In the genomic region with DNA sequence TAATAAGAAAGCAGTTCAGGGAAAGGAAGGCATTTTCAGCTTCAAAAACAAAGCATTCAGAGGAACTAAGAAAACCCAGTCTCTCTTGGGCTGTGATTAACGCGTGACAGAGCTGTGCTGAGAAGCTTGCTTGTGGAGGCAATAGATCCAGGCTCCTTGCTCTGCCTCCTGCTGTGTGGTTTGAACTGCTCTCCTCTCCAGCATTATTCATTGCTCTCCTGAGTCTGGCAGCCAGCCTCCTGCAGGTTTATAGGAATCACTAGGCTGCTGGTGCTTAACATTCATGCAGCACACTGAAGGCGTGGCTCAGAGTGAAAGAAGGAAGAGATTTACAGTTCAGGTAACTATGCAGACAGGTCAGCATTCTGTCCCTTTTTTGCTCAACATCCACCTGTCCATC, we compare ENCODE assay signal across 13 mouse cellular contexts.
DNase-seq lines count a peak whose midpoint lies in the region; ATAC-seq and TF ChIP-seq lines count a peak whose summit lies in the region.
"Had no signal": no experiment of that assay in that cellular context is flagged by ENCODE, and none has a peak within 500 bp of the region (broad histone marks: within the 10 kb centered on the region; RNA-seq: fewer than 3 reads in every experiment).

No protein-coding gene starts in this region.

- H3K4me2 ChIP-seq in hindbrain, embryonic 14.5 days (replicated peaks): no peak overlapping the region
- no peak overlapping the region for H3K4me2 ChIP-seq in midbrain, embryonic 16.5 days (ENCODE audit: low read length)

- TF ChIP-seq CTCF in brain, embryonic 14.5 days (IDR thresholded peaks at IDR 0.05; ENCODE audit: borderline replicate concordance, extremely low read depth, insufficient read depth, insufficient read length): no peak

- ATAC-seq in hindbrain, embryonic 14.5 days (ENCODE audit: low FRiP score): peak; percentile 48; the same call in 1 of the 2 replicates
- ATAC-seq in midbrain, embryonic 16.5 days: peak; percentile 64; the same call in 1 of the 2 replicates

- H3K36me3 ChIP-seq in hindbrain, embryonic 14.5 days (replicated peaks; ENCODE audit: control insufficient read depth, insufficient read depth): no peaks in the 10 kb centered on the region
- H3K36me3 ChIP-seq in midbrain, embryonic 16.5 days (ENCODE audit: control insufficient read depth, insufficient read depth, low read length): no peaks in the 10 kb centered on the region

- 24% methylated on average over 3 of the region's 3 CpGs for WGBS in hindbrain, embryonic 14.5 days
- WGBS in midbrain, embryonic 16.5 days: 22% methylated on average over 3 of the region's 3 CpGs

- no peaks in the 10 kb centered on the region for H3K9me3 ChIP-seq in hindbrain, embryonic 14.5 days (ENCODE audit: control insufficient read depth, low read length)
- H3K9me3 ChIP-seq in midbrain, embryonic 16.5 days (replicated peaks; ENCODE audit: control insufficient read depth, low read length, poor library complexity, severe bottlenecking): no peaks in the 10 kb centered on the region

- 0 out of 2 replicates have a peak overlapping the region, but pooled peaks have one; percentile 20 for H3K27ac ChIP-seq in hindbrain, embryonic 14.5 days
- H3K27ac ChIP-seq in midbrain, embryonic 16.5 days (ENCODE audit: low read length): no peak overlapping the region; the same call in 1 of the 2 replicates
- H3K27ac ChIP-seq: macrophage had no signal

- H3K27me3 ChIP-seq in hindbrain, embryonic 14.5 days (ENCODE audit: control insufficient read depth, insufficient read depth, low read length): no peaks in the 10 kb centered on the region
- H3K27me3 ChIP-seq in midbrain, embryonic 16.5 days (ENCODE audit: control insufficient read depth, insufficient read depth, low read depth, low read length): no peaks in the 10 kb centered on the region

- no peak for TF ChIP-seq POLR2A in brain, embryonic 14.5 days (IDR thresholded peaks at IDR 0.05; ENCODE audit: borderline replicate concordance, extremely low read depth, insufficient read depth, insufficient read length, poor library complexity, severe bottlenecking)

- DNase-seq in cerebellum, postnatal 36 days: peak; percentile 12 to 16
- DNase-seq in cerebellum, postnatal 4 days (ENCODE audit: low spot score in 2 of 2): no peak
- DNase-seq in brain, embryonic 14.5 days (ENCODE audit: low read depth): peak; percentile 76
- no peak for DNase-seq in hindbrain, embryonic 14.5 days (ENCODE audit: low spot score)
- no peak for DNase-seq in gastrocnemius, postnatal 25 days
- DNase-seq in lung, postnatal 10 days: no peak
- DNase-seq in right cerebral cortex, adult 18-20 months: no peak
- DNase-seq: adrenal gland, postnatal 14 days; cerebellum, adult 9-10 months; heart, postnatal 14 days; kidney, adult 2 months had no signal

- no peak overlapping the region for H3K4me3 ChIP-seq in hindbrain, embryonic 14.5 days (replicated peaks; ENCODE audit: low read length)
- no peak overlapping the region for H3K4me3 ChIP-seq in midbrain, embryonic 16.5 days (ENCODE audit: low read depth, low read length)

- H3K9ac ChIP-seq in hindbrain, embryonic 14.5 days: no peak overlapping the region; the same call in 1 of the 2 replicates
- no peak overlapping the region for H3K9ac ChIP-seq in midbrain, embryonic 16.5 days (ENCODE audit: low read depth, low read length)

- H3K4me1 ChIP-seq in hindbrain, embryonic 14.5 days (replicated peaks; ENCODE audit: control insufficient read depth, insufficient read depth, low read length): peaks cover 3% of the 10 kb centered on the region; the same call in 1 of the 2 replicates
- 0 out of 2 replicates have a peak, but pooled peaks cover 3% of the 10 kb centered on the region for H3K4me1 ChIP-seq in midbrain, embryonic 16.5 days (ENCODE audit: control insufficient read depth, insufficient read depth, low read length)

Comparison
In these comparisons a context has a peak if more than half of its experiments do, and no peak if none do; other contexts are left out.
1. DNase-seq: peak in cerebellum, postnatal 36 days (2 of 2) and brain, embryonic 14.5 days (single experiment); none in cerebellum, postnatal 4 days (0 of 2), hindbrain, embryonic 14.5 days (single experiment), gastrocnemius, postnatal 25 days (single experiment), lung, postnatal 10 days (single experiment) and right cerebral cortex, adult 18-20 months (single experiment).